Mouse (Mus musculus) liver, embryonic 11.5 days (tissue): ENCODE measurements at regions not wholly inside any gene's neighbourhood (a gene's known extent, or its start where the extent isn't known, plus 50 kb on each side); places are given as distances from the start of the nearest gene placed in this dataset.

Experiments used
- ATAC-seq: fragments of 200-750 bp; cut with Nextera tagmentation; replicated peaks from 2 replicates; pipeline ENCODE4 v1.8.0; 2017; ENCODE audit warnings: moderate number of reproducible peaks, mild to moderate bottlenecking, moderate TSS enrichment, moderate library complexity; ENCODE audit not compliant: low FRiP score
- DNase-seq: peaks from one replicate; pipeline ENCODE4 v3.0.0-alpha.2; 2017; ENCODE audit warnings: low spot score
- H3K27ac ChIP-seq: fragments of 300-500 bp; sonication (generic); 2 replicates; pipeline ENCODE4 v1.5.1; 2014; ENCODE audit warnings: mild to moderate bottlenecking, low read depth, low read length, control low read depth
- H3K27me3 ChIP-seq: fragments of 300-500 bp; sonication (generic); replicated peaks from 2 replicates; pipeline ENCODE4 v1.6.1; 2014; ENCODE audit warnings: low read length, mixed read lengths; ENCODE audit not compliant: control insufficient read depth, insufficient read depth
- H3K36me3 ChIP-seq: fragments of 300-500 bp; sonication (generic); 2 replicates; pipeline ENCODE4 v1.6.1; 2014; ENCODE audit warnings: mild to moderate bottlenecking, low read length, moderate library complexity, mixed read lengths; ENCODE audit not compliant: control insufficient read depth, insufficient read depth
- H3K4me1 ChIP-seq: fragments of 300-500 bp; sonication (generic); replicated peaks from 2 replicates; pipeline ENCODE4 v1.6.1; 2014; ENCODE audit warnings: low read length, mixed read lengths; ENCODE audit not compliant: control insufficient read depth, insufficient read depth
- H3K4me2 ChIP-seq: fragments of 300-500 bp; sonication (generic); 2 replicates; pipeline ENCODE4 v1.6.1; 2014; ENCODE audit warnings: mild to moderate bottlenecking, control low read depth, moderate library complexity
- H3K4me3 ChIP-seq: fragments of 300-500 bp; sonication (generic); 2 replicates; pipeline ENCODE4 v1.5.1; 2014; ENCODE audit warnings: low read depth, low read length, control low read depth
- H3K9ac ChIP-seq: fragments of 300-500 bp; sonication (generic); 2 replicates; pipeline ENCODE4 v1.6.1; 2014; ENCODE audit warnings: low read depth, low read length, control low read depth
- H3K9me3 ChIP-seq: fragments of 300-500 bp; sonication (generic); 2 replicates; pipeline ENCODE4 v1.6.1; 2016; ENCODE audit warnings: low read length, inconsistent platforms, mixed read lengths; ENCODE audit not compliant: control insufficient read depth
- WGBS: fragments of 180-500 bp; shearing (Covaris S2); extraction: QIAGEN DNeasy Blood & Tissue Kit; methylation state at CpG from one replicate; pipeline ENCODE4 v1.1.7; 2014; 5-methylcytosine and 5-hydroxymethylcytosine counted together

DNA sequence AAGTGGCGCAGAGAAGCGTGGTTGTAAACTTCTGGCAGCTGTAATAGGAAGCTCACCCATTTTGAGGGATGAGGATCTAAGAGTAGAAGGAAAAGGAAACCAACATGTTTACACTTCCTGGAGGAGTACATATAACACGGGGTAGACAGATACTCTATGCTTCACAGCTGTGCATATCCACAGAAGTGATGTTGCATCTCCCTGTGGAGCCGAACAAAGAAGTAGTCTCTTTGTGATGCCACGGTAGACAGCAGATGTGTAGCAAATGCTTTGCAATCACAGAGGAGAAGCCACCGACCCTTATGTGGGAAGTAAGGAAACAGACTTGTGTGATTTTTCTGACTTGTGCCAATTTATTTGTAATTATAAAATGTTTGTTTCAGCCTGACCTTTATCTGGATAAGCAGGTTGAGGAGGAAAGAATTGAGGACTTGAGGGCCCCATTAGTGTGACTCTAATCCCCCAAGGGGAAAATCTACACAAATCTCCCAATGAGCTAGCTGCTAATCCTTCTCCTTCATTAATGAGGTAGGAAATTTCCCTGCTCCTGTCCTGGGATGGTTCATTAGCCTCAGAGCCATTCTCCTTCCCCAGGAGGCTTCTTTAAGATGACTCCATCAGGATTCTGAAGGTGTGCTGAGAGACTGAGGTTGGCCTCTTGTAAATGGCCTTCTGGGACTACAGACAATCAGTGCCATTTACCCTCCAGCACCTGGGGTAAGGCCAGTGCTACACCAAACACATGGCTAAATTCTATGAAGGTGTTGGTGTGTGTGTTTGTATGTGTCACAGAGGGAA lies 2119.9 kb upstream of the Lrrc6 start:
- Histone ChIP-seq H3K4me3 (no peak overlapping the region), H3K27ac (no peak overlapping the region), H3K9ac (no peak overlapping the region), H3K4me1 (no peaks in the 10 kb centered on the region), H3K27me3 (no peaks in the 10 kb centered on the region), H3K9me3 (no peaks in the 10 kb centered on the region), H3K4me2 (no peak overlapping the region), H3K36me3 (no peaks in the 10 kb centered on the region)
- ATAC-seq (no peak), DNase-seq (no peak)
- 75% methylated on average over 6 of the region's 6 CpGs for WGBS

DNA sequence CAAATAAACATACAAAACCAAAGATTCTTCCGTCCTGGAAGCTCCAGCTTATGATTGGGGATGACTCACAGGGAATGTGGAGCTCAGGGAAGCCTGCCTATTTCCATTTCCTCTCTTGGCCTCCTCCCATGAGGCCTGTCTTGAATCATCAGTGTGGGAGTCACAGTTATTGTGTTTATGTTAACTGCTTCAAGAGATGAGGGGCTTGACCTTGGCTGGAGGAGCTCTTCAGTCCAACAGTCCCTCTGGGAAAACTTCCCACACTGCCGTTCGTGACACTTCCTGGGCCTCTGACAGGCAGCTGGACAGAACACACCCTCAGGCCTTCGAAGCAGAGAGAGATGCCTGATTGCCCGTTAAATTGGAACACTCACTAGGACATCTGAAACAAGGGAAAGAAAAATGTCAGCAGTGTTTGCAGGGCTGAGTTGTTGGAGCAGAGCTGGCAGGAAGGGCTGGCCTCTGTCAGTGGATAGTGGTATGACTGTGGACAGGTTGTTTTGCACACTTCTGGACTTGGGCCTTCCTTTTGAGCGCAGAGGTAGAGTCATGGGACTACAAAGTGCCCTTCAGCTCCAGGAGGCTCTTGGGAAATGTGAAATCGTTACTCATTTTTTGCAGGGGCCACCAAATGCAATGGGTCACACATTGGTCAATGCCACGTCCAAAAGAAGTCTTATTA lies 2105.5 kb upstream of the Lrrc6 start:
- WGBS: 55% methylated on average over 8 of the region's 8 CpGs
- H3K27ac ChIP-seq: no peak overlapping the region

GRCm38 (mm10) chr15:68605478-68605877 lies 2104.8 kb upstream of the Lrrc6 start:
- Histone ChIP-seq H3K27me3 (no peaks in the 10 kb centered on the region), H3K4me2 (no peak overlapping the region), H3K4me1 (no peaks in the 10 kb centered on the region), H3K36me3 (no peaks in the 10 kb centered on the region), H3K27ac (no peak overlapping the region), H3K9me3 (no peaks in the 10 kb centered on the region), H3K4me3 (no peak overlapping the region), H3K9ac (no peak overlapping the region)
- no peak for ATAC-seq
- DNase-seq: no peak
- 62% methylated on average over 2 of the region's 2 CpGs for WGBS

More for the DNA sequence above, 2105.5 kb upstream of the Lrrc6 start:
- DNase-seq (no peak), ATAC-seq (no peak)
- no peak overlapping the region for H3K4me2 ChIP-seq
- H3K4me3 ChIP-seq: no peak overlapping the region
- no peaks in the 10 kb centered on the region for H3K4me1 ChIP-seq
- no peak overlapping the region for H3K9ac ChIP-seq
- H3K27me3 ChIP-seq: no peaks in the 10 kb centered on the region
- H3K36me3 ChIP-seq: no peaks in the 10 kb centered on the region
- H3K9me3 ChIP-seq: no peaks in the 10 kb centered on the region

GRCm38 (mm10) chr15:68582177-68582576 lies 2081.5 kb upstream of the Lrrc6 start:
- no peak overlapping the region for H3K27ac ChIP-seq
- H3K9me3 ChIP-seq: no peaks in the 10 kb centered on the region
- WGBS: 72% methylated on average over 4 of the region's 4 CpGs
- no peaks in the 10 kb centered on the region for H3K4me1 ChIP-seq
- H3K27me3 ChIP-seq: no peaks in the 10 kb centered on the region
- H3K36me3 ChIP-seq: no peaks in the 10 kb centered on the region
- no peak overlapping the region for H3K9ac ChIP-seq
- no peak overlapping the region for H3K4me2 ChIP-seq
- no peak for ATAC-seq
- no peak for DNase-seq
- no peak overlapping the region for H3K4me3 ChIP-seq

- H3K27me3 ChIP-seq: no peaks in the 10 kb centered on the region
- no peak overlapping the region for H3K4me3 ChIP-seq
- DNase-seq (no peak), ATAC-seq (no peak)
- H3K4me2 ChIP-seq: no peak overlapping the region
- no peak overlapping the region for H3K9ac ChIP-seq
- no peak overlapping the region for H3K27ac ChIP-seq
- no peaks in the 10 kb centered on the region for H3K36me3 ChIP-seq
- no peaks in the 10 kb centered on the region for H3K9me3 ChIP-seq
- 90% methylated on average over 2 of the region's 2 CpGs for WGBS
- H3K4me1 ChIP-seq: no peaks in the 10 kb centered on the region
Observed at GRCm38 (mm10) chr15:68579486-68579885, 2078.8 kb upstream of the Lrrc6 start.

DNA sequence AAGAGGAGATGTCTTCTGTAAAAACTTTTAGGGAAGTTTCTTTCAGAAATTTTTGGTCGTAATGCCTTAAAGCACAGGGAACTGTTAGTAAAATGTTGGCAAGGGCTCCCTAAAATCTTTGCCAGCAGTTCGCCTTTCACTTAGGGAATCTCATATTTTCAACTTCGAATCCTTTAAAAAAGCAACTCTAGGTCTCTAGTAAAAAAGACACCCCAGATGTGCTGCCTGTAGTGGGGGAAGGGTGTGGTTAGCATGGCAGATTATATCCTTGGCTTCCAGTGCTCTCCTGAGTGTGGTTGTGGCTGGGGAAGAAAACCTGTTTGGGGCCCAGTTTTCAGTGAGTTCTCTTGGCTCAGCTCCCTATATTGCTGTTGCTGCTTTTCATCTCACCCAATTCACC lies 2059.9 kb upstream of the Lrrc6 start:
- Histone ChIP-seq H3K4me1 (no peaks in the 10 kb centered on the region), H3K36me3 (no peaks in the 10 kb centered on the region), H3K9me3 (no peaks in the 10 kb centered on the region), H3K4me2 (no peak overlapping the region), H3K27me3 (no peaks in the 10 kb centered on the region), H3K9ac (no peak overlapping the region), H3K27ac (no peak overlapping the region), H3K4me3 (no peak overlapping the region)
- DNase-seq (no peak), ATAC-seq (no peak)
- 78% methylated on average over 3 of the region's 3 CpGs for WGBS

DNA sequence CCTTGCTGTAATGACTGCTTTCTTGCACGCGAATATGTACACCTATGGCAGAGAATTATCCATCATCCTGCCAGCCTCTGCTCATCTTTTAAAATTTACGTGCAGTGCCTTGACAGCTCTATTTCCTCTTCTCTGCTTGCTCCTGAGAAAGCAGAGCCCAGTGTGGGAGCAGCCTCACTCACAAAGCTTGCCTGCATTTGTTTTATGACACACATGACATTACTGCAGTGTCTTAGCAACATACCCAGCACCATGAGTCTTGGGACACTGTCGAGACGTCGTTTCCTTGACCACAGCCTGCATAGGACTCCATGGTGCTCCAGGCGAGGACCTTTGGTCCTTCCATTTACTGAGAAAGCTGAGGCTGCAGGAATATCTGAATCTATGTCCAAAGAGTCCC lies 2055.4 kb upstream of the Lrrc6 start:
- no peaks in the 10 kb centered on the region for H3K9me3 ChIP-seq
- 75% methylated on average over 7 of the region's 7 CpGs for WGBS

GRCm38 (mm10) chr15:68536055-68536325 lies 2035.3 kb upstream of the Lrrc6 start:
- no peaks in the 10 kb centered on the region for H3K4me1 ChIP-seq
- H3K9me3 ChIP-seq: no peaks in the 10 kb centered on the region
- DNase-seq (no peak), ATAC-seq (no peak)
- H3K4me3 ChIP-seq: no peak overlapping the region
- H3K4me2 ChIP-seq: no peak overlapping the region
- WGBS: 66% methylated on average over 4 of the region's 4 CpGs
- no peak overlapping the region for H3K27ac ChIP-seq
- no peak overlapping the region for H3K9ac ChIP-seq
- H3K36me3 ChIP-seq: no peaks in the 10 kb centered on the region
- no peaks in the 10 kb centered on the region for H3K27me3 ChIP-seq

More for the DNA sequence above, 2055.4 kb upstream of the Lrrc6 start:
- no peak overlapping the region for H3K27ac ChIP-seq
- DNase-seq (no peak), ATAC-seq (no peak)
- no peak overlapping the region for H3K9ac ChIP-seq
- no peaks in the 10 kb centered on the region for H3K4me1 ChIP-seq
- H3K27me3 ChIP-seq: no peaks in the 10 kb centered on the region
- H3K4me2 ChIP-seq: no peak overlapping the region
- no peak overlapping the region for H3K4me3 ChIP-seq
- H3K36me3 ChIP-seq: no peaks in the 10 kb centered on the region
